Mouse (Mus musculus) heart, embryonic 14.5 days (tissue): Measurements from ENCODE around the gene Orc6. TPM values are rescaled to one million over a fixed set of nuclear protein-coding genes. Genes with fewer than 3 reads are reported as not detected.
A peak's percentile ranks its signal among the peaks of the same experiment; 100 is the strongest.

Experiments
- ATAC-seq: fragments of 200-750 bp; cut with Nextera tagmentation; 2 replicates; pipeline ENCODE4 v1.8.0; 2017; ENCODE audit warnings: low read depth, moderate TSS enrichment; ENCODE audit not compliant: insufficient number of reproducible peaks, insufficient read depth, low FRiP score
- H3K27ac ChIP-seq, 2 experiments: fragments of 200-500 bp in 1 of 2; fragments of 300-500 bp in 1 of 2; sonication (generic) in 1 of 2; replicated peaks in 1 of 2; 2 replicates each; pipeline ENCODE4 v1.5.1; 2012 to 2014; ENCODE audit warnings: low read depth in 2 of 2, low read length in 2 of 2, control low read depth in 1 of 2, mild to moderate bottlenecking in 1 of 2, mixed read lengths in 1 of 2; ENCODE audit not compliant: control insufficient read depth in 1 of 2, insufficient read depth in 1 of 2
- H3K27me3 ChIP-seq: fragments of 300-500 bp; sonication (generic); 2 replicates; pipeline ENCODE4 v1.6.1; 2014; ENCODE audit warnings: mild to moderate bottlenecking, low read length, control low read depth; ENCODE audit not compliant: control insufficient read depth, insufficient read depth
- H3K36me3 ChIP-seq: fragments of 300-500 bp; sonication (generic); 2 replicates; pipeline ENCODE4 v1.6.1; 2014; ENCODE audit warnings: mild to moderate bottlenecking, control low read depth, low read length, mixed read lengths; ENCODE audit not compliant: control insufficient read depth, insufficient read depth
- H3K4me1 ChIP-seq, 2 experiments: fragments of 200-500 bp in 1 of 2; fragments of 300-500 bp in 1 of 2; sonication (generic) in 1 of 2; 2 replicates each; pipeline ENCODE4 v1.6.1; 2012 to 2014; ENCODE audit warnings: low read length in 2 of 2, control low read depth in 1 of 2, mixed read lengths in 1 of 2; ENCODE audit not compliant: control insufficient read depth in 2 of 2, insufficient read depth in 2 of 2
- H3K4me2 ChIP-seq: fragments of 300-500 bp; sonication (generic); 2 replicates; pipeline ENCODE4 v1.6.1; 2014; ENCODE audit warnings: mild to moderate bottlenecking, low read length
- H3K4me3 ChIP-seq, 2 experiments: fragments of 200-500 bp in 1 of 2; fragments of 300-500 bp in 1 of 2; sonication (generic) in 1 of 2; 2 replicates each; pipeline ENCODE4 v1.5.1; 2012 to 2014; ENCODE audit warnings: low read length in 2 of 2, mild to moderate bottlenecking in 2 of 2, control low read depth in 1 of 2, low read depth in 1 of 2, moderate library complexity in 1 of 2; ENCODE audit not compliant: control insufficient read depth in 1 of 2, insufficient read depth in 1 of 2
- H3K9ac ChIP-seq: fragments of 300-500 bp; sonication (generic); 2 replicates; pipeline ENCODE4 v1.6.1; 2014; ENCODE audit warnings: mild to moderate bottlenecking, low read length
- H3K9me3 ChIP-seq: fragments of 300-500 bp; sonication (generic); 2 replicates; pipeline ENCODE4 v1.6.1; 2016; ENCODE audit warnings: low read length, control low read depth; ENCODE audit not compliant: control insufficient read depth
- WGBS: fragments of 180-500 bp; shearing (Covaris S2); extraction: QIAGEN DNeasy Blood & Tissue Kit; methylation state at CpG from one replicate; pipeline ENCODE4 v1.1.7; 2014; 5-methylcytosine and 5-hydroxymethylcytosine counted together
- polyA plus RNA-seq: library from polyadenylated mRNA; unstranded; fragments of >200 nt; fragmentation: Nextera tagmentation; extraction: Ambion mirVana; gene quantifications from 2 replicates; pipeline ENCODE4 v1.2.1, GENCODE M21; 2014

Gene Orc6
- 61.7 and 61.8 TPM in 2 replicates for polyA plus RNA-seq

GRCm38 (mm10) chr8:85299434-85300077 lies at the start of gene Orc6, which contains the start of gene Vps35:
Orc6 (plus strand) TSS chr8:85299632.
Vps35 (minus strand) TSS chr8:85299802.
- peak; percentile 97 for ATAC-seq
- peak within 1 kb of the TSS; percentile 81 for H3K4me2 ChIP-seq
- H3K36me3 ChIP-seq = peaks cover 34% of the 10 kb centered on the region
- H3K4me3 ChIP-seq = peak within 1 kb of the TSS; percentile 96 to 99
- peak within 1 kb of the TSS; percentile 95 to 98 for H3K27ac ChIP-seq
- no peaks in the 10 kb centered on the region for H3K27me3 ChIP-seq
- H3K4me1 ChIP-seq = peaks cover 0 to 33% of the 10 kb centered on the region in 2 experiments; a peak in 3 of 4 replicates
- WGBS = under 1% methylated on average over 63 of the region's 63 CpGs
- peak within 1 kb of the TSS; percentile 90 for H3K9ac ChIP-seq
- H3K9me3 ChIP-seq = no peaks in the 10 kb centered on the region

GRCm38 (mm10) chr8:85286846-85287245 lies 12.6 kb upstream of the Orc6 start:
- WGBS = 83% methylated on average over 1 of the region's 1 CpGs
- no peak for ATAC-seq
- H3K4me2 ChIP-seq = no peak overlapping the region
- peaks cover 86% of the 10 kb centered on the region for H3K36me3 ChIP-seq
- no peaks in the 10 kb centered on the region for H3K27me3 ChIP-seq
- no peaks in the 10 kb centered on the region for H3K4me1 ChIP-seq
- H3K4me3 ChIP-seq = no peak overlapping the region
- H3K9ac ChIP-seq = no peak overlapping the region
- no peaks in the 10 kb centered on the region for H3K9me3 ChIP-seq
- H3K27ac ChIP-seq = no peak overlapping the region

DNA sequence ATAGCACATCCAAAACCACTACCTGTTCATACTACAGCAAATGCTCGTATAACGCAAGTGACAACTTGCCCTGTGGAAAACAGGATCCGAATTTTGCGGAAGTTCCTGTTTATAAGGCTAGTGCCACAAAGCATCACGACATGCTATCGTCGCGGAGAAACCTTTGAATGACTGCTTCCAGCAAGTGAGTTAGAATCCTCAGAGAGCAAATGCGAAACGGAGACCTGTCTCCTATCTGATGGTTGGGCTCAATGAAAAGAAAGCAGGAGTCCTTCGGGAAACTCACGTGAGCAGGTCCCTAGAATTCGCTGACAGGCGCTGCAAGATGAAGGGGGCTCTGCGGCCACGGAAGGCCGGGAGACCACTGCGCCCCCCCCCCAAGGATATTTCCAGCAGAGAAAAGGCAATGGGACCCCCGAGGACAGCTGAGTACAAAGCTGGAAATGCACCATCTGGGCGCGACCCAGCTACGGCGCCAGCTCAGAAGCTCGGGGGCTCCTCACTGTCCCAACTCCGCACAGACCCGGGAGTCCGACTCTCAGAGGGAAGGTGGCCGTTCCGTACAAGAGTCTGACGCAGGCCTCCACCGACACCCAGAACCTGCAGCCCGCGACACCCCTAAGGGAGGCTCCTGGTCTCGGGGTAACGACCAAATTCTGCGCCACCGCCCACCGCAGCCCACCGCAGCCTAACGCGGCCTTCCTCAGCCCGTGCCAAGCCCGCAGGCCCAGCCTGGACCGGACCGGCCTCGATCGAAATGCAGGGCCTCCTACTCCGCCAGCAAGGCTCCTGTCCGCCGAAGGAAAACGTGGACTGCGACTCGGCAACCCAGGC lies 615 bp upstream of the Orc6 start:
- peak overlapping the region; percentile 90 for H3K9ac ChIP-seq
- H3K4me3 ChIP-seq = peak overlapping the region; percentile 96 to 99
- peak; percentile 22 for ATAC-seq
- H3K9me3 ChIP-seq = no peaks in the 10 kb centered on the region
- 1% methylated on average over 53 of the region's 53 CpGs for WGBS
- H3K36me3 ChIP-seq = peaks cover 35% of the 10 kb centered on the region
- H3K4me2 ChIP-seq = peak overlapping the region; percentile 79
- no peaks in the 10 kb centered on the region for H3K27me3 ChIP-seq
- H3K4me1 ChIP-seq = peaks cover 0 to 33% of the 10 kb centered on the region in 2 experiments; a peak in 3 of 4 replicates
- H3K27ac ChIP-seq = peak overlapping the region; percentile 57 to 95

GRCm38 (mm10) chr8:85301941-85302340 lies 2.5 kb downstream of the Orc6 start:
- Histone ChIP-seq H3K27me3 (no peaks in the 10 kb centered on the region), H3K4me1 (peaks cover 0 to 33% of the 10 kb centered on the region in 2 experiments; a peak in 3 of 4 replicates), H3K27ac (no peak overlapping the region), H3K4me2 (peak overlapping the region; percentile 36), H3K9ac (no peak overlapping the region), H3K9me3 (no peaks in the 10 kb centered on the region), H3K36me3 (peaks cover 56% of the 10 kb centered on the region), H3K4me3 (no peak overlapping the region)
- ATAC-seq = no peak
- 10% methylated on average over 1 of the region's 1 CpGs for WGBS

- H3K27ac ChIP-seq = no peak overlapping the region
- peaks cover 65% of the 10 kb centered on the region for H3K36me3 ChIP-seq
- no peak overlapping the region for H3K9ac ChIP-seq
- H3K9me3 ChIP-seq = no peaks in the 10 kb centered on the region
- peaks cover 0 to 25% of the 10 kb centered on the region in 2 experiments; a peak in 3 of 4 replicates for H3K4me1 ChIP-seq
- 86% methylated on average over 3 of the region's 3 CpGs for WGBS
- no peak overlapping the region for H3K4me2 ChIP-seq
- H3K27me3 ChIP-seq = no peaks in the 10 kb centered on the region
- no peak for ATAC-seq
- H3K4me3 ChIP-seq = no peak overlapping the region
These were observed 3.5 kb downstream of the Orc6 start for GRCm38 (mm10) chr8:85302931-85303330.

DNA sequence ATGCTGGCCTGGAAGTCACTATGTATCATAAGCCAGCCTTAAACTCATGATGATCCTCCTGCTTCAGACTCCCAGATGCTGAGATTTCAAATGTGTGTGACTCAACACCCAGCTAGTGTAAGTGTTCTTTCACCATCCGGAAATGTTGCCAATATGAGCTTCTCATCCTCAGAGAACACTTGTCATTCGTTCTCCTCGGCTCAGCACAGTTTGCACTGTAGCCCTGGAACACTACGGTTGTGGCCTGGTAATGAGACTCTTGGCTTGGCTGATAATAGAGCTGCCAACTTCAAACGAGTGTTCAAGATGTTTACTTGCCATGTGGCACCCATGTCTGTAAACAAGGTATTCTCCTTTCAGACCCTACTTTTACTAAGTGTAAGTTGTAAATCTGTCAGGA lies 4.1 kb downstream of the Orc6 start:
- Histone ChIP-seq H3K27ac (no peak overlapping the region), H3K4me2 (no peak overlapping the region), H3K9ac (no peak overlapping the region), H3K4me1 (peaks cover 0 to 19% of the 10 kb centered on the region in 2 experiments; a peak in 3 of 4 replicates), H3K4me3 (no peak overlapping the region), H3K27me3 (no peaks in the 10 kb centered on the region), H3K36me3 (peaks cover 71% of the 10 kb centered on the region), H3K9me3 (no peaks in the 10 kb centered on the region)
- WGBS = 82% methylated on average over 5 of the region's 5 CpGs
- no peak for ATAC-seq

- Histone ChIP-seq H3K4me1 (no peaks in the 10 kb centered on the region), H3K36me3 (peaks cover 57% of the 10 kb centered on the region), H3K9ac (no peak overlapping the region), H3K9me3 (no peaks in the 10 kb centered on the region), H3K4me2 (no peak overlapping the region), H3K27me3 (no peaks in the 10 kb centered on the region), H3K27ac (no peak overlapping the region), H3K4me3 (no peak overlapping the region)
- 93% methylated on average over 2 of the region's 2 CpGs for WGBS
- no peak for ATAC-seq
These were observed 9.1 kb downstream of the Orc6 start for GRCm38 (mm10) chr8:85308564-85308963.
